Mouse (Mus musculus) thymus, postnatal 10 days (tissue): Measurements from ENCODE around the gene Ergic1.

Experiments
- DNase-seq, 2 experiments: peaks; one replicate each; pipeline ENCODE4 v3.0.0; 2021; ENCODE audit warnings: low spot score in 2 of 2

Gene Ergic1

DNA sequence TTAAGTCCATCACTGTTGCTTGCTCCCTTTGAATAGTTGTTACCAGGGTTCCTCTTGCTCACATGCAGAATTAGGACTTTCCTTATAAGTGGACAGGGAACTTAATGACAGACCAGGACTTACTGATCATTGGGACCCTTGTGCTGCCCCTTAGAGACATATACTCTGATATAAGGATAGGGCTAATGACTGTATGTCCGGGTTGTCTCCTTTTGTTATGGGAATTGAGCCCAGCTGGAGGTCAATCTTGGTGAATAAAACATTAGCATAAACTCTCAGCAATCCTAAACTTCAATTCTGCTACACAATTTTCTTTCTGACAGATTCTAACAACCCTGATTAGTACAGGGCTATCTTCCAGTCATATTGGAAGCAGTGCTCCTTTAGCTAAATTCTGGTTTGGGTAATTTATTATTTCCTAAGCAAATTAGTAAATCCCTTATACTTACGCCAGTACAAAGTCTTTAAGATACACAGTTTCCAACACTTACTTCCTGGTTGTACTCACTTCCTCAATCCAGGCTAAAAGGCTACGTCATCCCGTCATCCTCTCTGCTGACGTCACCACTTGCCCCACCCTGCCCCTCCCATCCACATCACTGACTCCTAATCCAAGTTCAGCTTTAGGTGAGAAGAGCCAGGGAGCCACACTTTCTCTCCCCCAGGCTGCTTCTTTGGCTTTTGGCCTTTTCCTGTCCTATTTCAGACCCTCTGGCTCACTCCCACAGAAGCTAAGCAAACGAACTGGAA, 23.4 kb upstream of the Ergic1 start:
- DNase-seq: no peak

DNA sequence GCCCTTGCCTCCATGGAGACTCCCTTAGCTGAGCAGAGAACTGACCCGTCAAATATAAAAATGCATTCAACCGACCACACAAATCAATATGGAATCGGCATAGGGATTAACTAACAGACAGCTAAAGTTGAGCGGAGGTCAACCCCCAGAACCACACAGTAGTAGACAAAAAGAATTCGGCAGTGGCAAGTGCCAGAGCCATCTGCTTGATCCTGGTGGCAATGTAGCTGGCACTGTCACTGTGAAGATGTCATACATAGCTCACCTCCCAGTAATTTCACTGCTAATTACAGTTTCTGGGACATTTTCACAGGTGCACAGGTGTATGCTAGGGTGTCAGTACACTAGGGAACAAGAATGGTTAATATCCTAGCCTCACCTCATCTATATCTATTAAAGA, 21.2 kb upstream of the Ergic1 start:
- DNase-seq: no peak

DNA sequence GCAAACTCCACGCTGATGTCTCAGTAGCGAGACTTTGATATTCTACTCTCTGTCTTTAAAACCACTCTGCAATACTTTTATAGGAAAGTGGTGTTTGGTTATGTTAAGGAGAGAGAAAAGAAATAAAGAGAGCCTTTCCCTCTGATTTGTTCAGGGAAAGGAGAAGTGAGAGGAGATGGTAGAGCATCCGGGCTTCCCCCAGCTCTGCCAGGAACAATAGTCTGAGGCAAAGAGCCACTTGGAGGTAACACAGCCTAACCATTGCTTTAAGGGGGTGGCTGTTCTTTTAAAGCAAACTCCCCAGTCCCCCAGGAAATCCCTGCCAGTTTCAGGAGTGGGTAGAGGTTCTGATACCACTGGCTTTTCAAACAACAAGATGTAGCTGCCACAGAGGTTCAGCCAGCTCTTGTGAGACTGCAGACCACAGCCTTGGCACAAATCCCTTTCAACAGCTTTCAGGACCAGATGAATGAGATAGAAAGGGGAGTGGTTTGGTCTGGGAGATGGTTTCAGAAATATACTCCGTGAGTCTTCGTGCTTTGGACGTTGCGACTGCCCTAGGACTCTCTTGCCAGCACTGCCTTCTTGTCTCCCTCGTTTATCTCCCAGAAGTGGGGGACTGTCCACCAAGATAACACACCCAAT, 16.8 kb upstream of the Ergic1 start:
- DNase-seq: no peak

DNA sequence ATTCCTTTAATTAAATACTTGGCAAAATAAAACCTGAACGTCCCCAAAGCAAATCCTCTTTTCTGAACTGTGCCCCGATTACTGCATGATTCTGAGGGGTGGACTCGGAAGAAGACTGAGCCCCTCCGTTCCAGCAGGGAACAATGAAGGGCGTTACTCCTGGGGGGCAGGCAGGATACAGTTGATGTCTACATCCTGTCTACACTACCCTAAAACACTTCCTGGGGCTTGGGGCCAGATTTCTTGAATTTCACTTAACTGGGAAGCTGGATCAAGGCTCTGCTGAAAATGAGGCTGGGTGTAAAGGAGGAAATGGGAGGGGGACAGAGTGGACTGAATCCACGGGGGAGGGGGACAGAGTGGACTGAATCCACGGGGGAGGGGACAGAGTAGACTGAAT, 13.5 kb upstream of the Ergic1 start:
- no peak for DNase-seq

DNA sequence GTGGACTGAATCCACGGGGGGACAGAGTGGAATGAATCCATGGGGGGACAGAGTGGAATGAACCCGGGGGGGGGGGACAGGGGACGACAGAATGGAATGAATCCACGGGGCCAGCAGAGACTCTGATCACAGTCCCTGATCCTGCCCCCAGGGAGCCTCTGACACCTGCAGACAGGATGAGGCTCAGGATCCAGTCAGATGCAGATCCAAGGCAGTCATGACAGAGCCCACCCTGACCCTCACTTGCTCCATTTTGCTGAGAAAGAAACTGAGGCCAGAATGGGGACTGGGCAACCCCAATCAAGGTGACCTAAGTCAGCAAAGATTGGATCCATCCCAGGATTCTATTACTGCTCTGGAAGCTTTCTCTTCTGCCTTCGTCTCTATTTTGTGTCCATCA, 12.7 kb upstream of the Ergic1 start:
- DNase-seq: no peak

DNA sequence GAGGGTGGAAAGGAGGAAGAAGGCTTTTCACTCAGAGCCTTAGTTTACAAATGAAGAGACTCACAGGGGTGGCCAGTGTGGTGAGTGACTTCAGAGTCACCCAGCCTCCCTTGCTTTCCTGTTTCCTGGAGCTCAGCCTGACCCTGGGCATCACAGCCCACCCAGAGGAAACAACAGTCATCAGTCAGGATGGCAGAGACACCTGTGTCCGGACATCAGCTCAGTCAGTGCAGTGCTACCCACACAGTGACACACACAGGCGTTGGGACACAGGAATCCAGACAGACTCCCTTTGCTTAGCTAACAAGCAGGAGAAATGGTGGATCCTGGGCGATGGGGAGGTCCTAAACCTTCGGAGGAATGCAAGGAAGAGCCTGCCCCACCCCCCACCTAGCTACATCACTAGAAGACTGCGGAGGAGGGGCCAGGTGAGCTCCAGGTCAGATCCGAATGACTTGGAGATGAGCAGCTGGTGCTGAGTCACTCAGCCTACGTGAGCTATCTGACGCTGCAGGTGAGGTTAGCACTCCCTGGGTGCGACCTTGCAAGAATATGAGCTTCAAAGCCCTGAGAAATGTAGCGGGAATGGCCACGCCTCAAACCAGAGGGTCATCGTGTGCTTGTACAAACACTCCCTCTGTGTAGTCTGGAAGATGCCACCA, 12.0 kb upstream of the Ergic1 start:
- DNase-seq: no peak

DNA sequence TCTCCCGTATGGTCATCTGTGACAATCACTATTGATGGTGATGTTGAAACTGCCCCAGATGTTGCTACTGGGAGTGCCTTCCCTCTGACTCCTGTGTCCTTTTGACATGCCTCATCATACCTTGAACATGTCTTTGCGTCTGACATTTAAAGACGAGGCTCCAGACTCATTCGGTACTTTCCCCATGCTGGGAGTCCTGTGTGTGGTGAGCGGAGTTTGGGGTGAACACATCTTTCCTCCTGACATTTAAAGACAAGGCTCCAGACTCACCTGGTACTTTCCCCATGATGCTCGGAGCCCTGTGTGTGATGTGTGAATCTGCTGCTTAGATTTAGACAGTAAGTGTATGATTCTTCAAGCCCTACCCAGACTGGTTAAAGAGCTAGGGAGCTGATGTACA, 10.2 kb upstream of the Ergic1 start:
- no peak for DNase-seq

DNA sequence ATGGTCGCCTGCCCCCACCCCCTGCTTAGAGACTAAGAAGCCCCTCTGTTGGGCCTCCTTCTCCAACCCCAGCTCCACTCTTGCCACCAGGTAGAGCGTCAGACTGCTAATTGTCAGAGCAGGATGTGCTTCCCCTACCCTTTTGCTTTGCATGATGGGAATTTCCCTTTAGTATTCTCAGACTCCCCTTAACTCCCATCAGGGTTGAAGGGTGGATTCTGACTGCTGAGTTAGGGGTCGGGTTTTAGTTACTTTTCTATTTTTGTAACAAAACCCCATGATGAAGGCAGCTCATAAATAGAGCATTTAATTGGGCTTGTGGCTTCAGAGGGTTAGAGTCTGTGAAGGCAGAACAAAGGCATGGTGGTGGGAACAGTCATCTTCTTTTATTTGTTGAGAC, 8.3 kb upstream of the Ergic1 start:
- no peak for DNase-seq

DNA sequence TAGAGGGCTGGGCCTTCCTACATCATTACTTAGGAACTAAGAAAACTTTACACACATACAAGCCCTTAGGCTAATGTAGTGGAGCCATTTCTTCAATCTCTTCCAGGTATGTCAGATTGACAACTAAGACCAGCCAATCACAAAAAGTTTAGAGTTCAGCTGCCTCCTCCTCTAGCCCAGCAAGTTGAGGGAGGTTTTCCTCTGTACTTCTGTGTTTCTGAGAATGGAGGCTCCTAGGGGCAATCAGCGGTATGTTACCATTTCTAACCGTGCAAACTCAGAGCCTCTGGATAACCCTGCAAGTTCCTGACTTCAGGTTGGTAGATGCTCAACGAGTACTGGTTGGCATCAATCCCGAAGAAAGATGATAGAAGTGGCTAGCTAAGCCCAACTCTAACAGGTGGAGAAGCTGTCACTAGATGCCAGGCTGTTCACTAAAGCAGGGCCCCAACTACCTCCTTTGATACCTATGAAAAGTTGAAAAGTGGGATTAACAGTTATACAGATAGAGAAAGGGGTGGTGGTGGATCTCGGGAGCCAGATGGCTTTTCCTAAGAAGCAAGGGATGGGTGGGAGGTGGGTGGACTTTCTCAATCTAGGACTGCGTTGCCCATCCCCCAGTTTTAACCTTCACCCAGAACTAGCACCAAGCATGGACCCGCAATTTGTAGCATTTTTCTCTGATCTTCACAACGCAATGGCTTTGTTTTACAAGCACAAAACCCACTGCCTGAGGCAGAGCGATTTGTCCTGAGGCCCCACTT, 581 bp upstream of the Ergic1 start:
- DNase-seq: peak in 1 of 2 experiments; percentile 38

DNA sequence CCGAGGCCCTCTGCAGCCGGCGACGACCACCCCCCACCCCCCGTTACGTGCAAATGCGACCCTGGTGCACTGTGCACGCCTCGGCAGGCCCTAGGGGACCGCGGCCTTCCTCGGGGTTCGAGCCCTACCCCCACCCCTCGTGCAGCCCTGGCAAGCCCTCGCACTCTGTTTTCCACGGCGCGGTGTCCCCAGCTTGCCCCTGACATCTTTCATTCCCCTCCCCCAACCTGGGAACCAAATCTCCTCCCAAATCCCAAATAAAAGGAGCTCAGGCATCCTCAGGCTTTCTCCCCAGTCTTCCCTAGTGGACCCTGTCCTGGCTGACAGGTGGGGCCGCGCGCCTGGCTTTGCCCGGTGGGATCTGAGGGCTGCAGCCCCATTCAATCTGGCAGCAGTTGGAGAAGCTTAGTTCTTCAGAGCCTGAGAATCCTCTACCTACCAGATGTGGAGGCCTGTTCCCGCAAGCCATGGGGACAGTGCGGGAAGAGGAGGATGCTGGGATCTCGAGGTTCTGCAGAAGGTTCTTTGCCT, 427 bp downstream of the Ergic1 start, which contains the start of gene Dusp1:
Gene Dusp1, minus strand, starts transcription at position 478 of the 531 bp plus-strand sequence.
- no peak for DNase-seq

DNA sequence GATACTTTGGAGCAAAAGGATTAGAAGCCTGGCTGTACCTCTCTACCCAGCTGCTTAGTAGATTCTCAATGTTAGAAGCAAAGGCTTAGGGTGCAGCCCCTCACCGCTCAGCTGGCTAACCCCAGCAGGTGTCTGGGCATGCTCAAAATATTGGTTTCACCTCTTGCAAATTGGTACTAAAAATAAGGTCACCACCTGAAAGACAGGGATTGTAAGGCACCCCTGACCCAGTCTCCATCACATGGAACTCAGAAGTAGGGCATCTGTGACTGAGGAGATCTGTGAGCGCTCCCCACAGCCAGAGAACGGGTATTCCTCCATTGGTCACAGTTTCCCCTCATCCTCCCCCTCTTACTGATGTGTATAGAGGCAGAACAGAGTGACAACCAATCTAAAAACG, 1.0 kb downstream of the Ergic1 start:
- no peak for DNase-seq

DNA sequence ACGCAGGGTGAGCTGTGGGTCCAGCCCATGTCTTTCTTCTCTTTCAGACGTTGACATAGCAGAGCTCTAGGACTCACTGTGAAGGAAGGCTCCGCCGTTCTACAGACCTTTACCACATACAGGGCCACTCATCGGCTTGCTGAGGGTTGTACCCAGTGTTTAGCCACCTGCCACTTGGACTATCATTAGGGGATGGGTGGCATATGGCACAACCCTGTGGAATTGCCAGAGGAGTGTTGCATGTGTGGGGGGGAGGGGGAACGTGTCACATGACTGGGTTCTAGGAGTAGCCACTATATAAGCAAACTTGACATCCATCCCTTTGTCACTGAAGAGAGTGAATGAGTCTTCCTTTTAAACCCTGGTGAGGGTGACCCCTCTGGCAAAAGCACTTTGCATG, 2.2 kb downstream of the Ergic1 start:
- no peak for DNase-seq

DNA sequence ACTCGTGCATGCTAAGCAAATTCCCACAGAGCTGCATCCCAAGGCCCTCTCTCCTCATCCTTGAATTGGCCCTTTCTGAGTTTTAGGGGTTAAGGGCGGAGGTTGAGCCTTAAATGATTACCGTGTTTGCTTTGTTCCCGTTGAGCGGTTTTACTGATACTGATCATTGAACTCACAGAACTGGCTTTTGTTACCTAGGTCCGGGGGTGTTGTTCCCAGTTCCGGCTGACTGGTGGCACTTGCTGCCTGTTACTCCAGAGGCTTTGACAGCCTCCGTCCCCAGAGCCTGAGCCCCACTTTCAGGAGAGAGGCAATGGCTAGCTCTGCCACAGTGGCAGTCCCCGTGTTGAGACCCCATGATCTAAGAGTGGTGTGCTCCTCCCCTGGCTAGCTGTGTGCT, 3.1 kb downstream of the Ergic1 start:
- DNase-seq: no peak

DNA sequence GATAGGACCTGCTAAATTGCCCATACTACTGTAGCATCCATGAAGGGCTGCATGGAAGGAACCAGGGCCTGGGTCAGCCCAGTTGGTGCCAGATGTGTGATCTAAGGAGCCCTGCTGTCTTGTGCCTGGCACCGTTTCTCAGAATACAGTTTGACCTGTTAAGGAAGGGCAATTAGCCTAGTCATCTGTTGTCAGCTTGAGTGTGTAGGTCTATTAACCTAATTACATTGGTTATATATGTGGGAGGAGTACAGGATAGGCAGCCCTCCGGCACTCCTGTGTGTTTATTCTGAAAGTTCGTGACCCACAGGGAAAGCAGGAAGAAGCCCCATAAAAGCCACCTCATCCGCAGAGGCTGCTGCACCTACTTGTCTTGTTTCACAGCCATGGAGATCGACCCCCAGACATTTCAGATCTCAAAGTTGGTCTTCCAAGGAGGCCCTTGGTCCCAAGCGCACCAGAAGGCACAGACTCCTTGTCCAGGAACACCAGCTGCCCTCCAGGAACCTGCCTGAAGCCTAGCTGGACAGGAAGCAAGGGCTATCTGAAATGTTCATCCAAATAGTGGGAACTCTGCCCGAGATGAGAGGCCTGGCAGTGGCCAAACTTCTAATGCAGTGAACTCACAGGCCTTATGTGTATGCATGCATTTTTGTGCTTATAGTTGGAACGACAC, 6.0 kb downstream of the Ergic1 start:
- no peak for DNase-seq

DNA sequence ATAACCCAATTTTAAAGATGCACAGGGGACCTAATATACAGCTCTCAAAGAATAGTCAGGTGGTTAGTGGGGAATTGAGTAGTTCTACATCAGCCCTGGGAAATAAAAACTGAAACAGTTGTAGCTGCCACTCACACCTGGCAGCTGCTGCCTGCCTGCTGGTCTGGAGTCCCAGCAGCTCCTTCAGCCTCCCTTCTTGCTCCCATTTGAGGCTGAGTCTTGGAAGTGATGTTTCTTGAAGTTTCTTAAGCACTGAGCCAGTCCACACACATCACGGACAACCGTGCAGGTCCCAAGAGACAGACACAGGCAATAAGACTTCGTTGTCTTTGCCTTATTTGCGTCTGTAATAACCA, 6.5 kb downstream of the Ergic1 start:
- DNase-seq: no peak

DNA sequence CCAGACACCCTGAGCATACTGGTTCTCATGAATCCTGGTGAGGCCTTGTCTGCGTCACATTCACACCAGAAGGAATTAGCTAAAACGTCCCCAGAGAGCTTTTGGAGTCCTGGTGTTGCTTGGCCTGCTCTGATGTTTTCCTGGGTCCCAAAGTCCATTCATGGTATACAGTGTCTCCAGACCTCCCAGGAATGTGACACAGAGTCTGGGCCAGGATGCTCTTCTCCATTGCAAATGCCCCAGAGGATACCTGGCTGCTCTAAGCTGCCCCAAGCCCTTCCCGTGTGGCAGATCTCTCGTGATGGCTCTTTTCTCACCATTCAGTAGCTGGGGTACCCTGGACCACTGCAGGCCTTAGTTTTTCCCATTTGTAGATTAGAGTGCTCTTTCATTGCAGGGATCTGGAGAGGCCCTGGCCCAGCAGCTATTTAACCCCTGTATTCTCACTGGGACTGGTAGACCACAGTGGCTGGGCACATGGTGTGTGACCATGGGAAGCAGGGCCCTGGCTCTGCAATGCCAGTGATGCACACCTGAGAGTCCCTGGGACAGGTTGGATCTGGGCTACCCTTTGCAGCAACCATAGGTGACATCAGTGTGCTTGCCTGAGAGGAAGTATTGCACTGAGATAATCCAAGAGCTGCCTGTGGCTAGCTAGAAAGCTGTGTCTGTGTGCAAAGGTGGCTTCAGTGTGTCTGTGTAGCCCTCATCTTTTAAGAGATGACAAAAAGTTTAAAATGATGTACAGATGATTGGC, 8.5 kb downstream of the Ergic1 start:
- no peak for DNase-seq

DNA sequence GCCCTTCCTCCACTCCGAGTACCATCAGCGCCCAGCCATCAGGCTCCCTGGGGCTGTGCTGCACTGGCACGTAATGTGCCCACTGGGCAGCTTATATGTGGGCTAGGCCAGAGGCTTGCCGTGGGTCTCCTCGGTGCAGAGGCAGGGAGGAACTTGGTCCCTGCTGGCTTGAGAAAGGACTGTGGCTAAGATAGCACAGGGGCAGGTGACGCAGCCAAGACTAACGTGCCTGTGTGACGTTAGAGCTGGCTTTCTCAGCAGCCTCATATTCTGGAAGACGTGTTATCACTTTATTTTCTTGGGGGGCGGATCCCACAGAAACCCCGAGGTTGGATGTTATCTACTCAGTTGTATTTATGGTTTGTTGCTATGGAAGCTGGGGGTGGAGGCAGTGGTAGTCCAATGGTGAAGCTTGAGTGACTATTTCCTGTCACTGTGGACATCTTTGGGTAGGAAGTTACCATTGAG, 9.4 kb downstream of the Ergic1 start:
- no peak for DNase-seq

DNA sequence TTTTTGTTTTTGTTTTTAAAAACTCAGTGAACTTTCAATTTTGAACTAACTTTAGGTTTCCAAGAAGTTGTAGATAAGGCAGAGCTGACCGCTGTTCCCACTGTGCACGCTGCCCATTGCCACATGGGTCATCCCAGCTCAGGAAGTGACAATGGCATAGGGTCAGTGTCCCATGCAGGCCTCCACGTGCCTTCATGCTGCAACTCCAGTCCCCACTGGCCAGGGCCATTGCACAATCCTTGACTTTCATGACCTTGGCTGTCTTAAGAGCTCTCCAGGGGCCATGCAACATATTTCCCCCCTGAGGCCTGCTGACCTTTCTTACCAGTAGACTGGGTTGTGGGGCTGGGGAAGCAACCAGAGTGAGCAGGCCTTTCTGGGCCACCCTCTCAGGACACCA, 10.1 kb downstream of the Ergic1 start:
- no peak for DNase-seq

DNA sequence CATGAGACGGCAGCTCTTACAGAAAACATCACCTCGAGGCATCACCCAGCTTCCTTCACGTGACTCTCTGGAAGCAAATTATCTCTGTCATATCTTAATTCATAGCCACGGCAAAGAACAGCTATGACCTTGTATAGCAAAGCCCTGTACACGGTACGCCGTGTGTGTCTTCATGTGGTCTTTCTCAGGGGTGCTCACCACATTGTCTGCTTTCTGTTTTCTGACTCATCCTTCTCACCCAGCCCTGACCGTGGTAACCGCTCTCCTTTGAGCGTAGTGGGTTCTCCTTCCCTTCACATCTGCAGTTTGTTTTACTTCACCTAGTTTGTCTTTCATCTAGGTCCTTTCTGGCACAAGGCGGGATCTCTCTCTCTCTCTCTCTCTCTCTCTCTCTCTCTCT, 11.0 kb downstream of the Ergic1 start:
- DNase-seq: peak in 1 of 2 experiments; percentile 32

DNA sequence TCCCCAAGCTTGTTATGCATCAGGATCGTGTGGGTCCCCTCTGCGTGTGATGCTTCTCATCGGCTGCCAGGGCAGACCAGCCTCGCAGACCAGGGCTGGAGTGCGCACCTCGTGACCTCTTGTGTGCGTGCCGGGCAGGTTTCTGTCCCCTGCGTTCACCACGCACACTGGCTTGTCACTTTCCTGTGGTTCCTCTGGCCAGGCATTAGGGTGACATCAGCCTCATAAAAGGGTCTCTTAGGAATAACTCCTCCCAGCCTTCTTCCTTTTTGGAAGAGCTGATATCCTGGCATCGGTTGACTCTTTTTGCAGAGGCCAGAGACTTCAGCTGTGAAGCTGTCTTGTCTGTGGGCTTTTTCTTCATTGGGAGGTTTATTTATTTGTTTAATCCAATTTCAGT, 12.8 kb downstream of the Ergic1 start:
- no peak for DNase-seq

DNA sequence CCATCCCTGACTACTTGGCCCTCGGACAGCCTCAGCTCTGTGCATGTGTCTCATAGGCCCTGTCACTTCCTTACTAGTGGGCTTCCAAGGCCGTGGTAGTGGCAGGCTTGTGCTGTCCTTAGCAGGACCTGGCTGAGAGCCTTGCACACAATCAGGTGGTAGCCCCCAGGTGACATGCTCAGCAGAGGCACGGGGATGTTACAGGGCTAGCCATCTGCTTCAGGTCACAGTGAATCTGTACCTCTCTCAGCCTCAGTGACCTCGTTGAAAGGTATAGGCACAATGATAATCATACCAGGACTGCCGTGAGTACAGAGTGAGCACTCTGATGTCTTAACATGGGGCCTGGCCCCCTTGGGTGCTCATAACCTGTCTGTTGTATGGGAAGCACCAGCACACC, 13.4 kb downstream of the Ergic1 start:
- no peak for DNase-seq
